Mouse (Mus musculus) hindbrain, embryonic 15.5 days (tissue): Measurements from ENCODE around the gene R3hdm1. TPM values are rescaled to one million over a fixed set of nuclear protein-coding genes. Genes with fewer than 3 reads are reported as not detected.

Experiments
- ATAC-seq: fragments of 200-750 bp; cut with Nextera tagmentation; 2 replicates; pipeline ENCODE4 v1.8.0; 2017; ENCODE audit warnings: low read depth, moderate number of reproducible peaks, moderate TSS enrichment; ENCODE audit not compliant: low FRiP score
- H3K27ac ChIP-seq: fragments of 300-500 bp; sonication (generic); replicated peaks from 2 replicates; pipeline ENCODE4 v1.5.1; 2015; ENCODE audit warnings: mild to moderate bottlenecking, inconsistent platforms
- H3K27me3 ChIP-seq: fragments of 300-500 bp; sonication (generic); 2 replicates; pipeline ENCODE4 v1.6.1; 2015; ENCODE audit warnings: control low read depth, inconsistent platforms
- H3K36me3 ChIP-seq: fragments of 300-500 bp; sonication (generic); 2 replicates; pipeline ENCODE4 v1.6.1; 2015; ENCODE audit warnings: control low read depth, inconsistent platforms
- H3K4me1 ChIP-seq: fragments of 300-500 bp; sonication (generic); replicated peaks from 2 replicates; pipeline ENCODE4 v1.6.1; 2015; ENCODE audit warnings: control low read depth, inconsistent platforms
- H3K4me2 ChIP-seq: fragments of 300-500 bp; sonication (generic); 2 replicates; pipeline ENCODE4 v1.6.1; 2015; ENCODE audit warnings: moderate library complexity, mild to moderate bottlenecking, inconsistent platforms
- H3K4me3 ChIP-seq: fragments of 300-500 bp; sonication (generic); 2 replicates; pipeline ENCODE4 v1.5.1; 2015; ENCODE audit warnings: mild to moderate bottlenecking, inconsistent platforms
- H3K9ac ChIP-seq: fragments of 300-500 bp; sonication (generic); 2 replicates; pipeline ENCODE4 v1.6.1; 2015; ENCODE audit warnings: inconsistent platforms
- H3K9me3 ChIP-seq: fragments of 300-500 bp; sonication (generic); 2 replicates; pipeline ENCODE4 v1.6.1; 2016; ENCODE audit warnings: control low read depth, inconsistent platforms
- WGBS: fragments of 180-500 bp; shearing (Covaris S2); methylation state at CpG from one replicate; pipeline ENCODE4 v1.1.7; 2015; 5-methylcytosine and 5-hydroxymethylcytosine counted together
- polyA plus RNA-seq: library from polyadenylated mRNA; unstranded; fragments of >200 nt; fragmentation: Nextera tagmentation; extraction: Ambion mirVana; gene quantifications from 2 replicates; pipeline ENCODE4 v1.2.1, GENCODE M21; 2015

Gene R3hdm1
- 77.8 and 89.2 TPM in 2 replicates for polyA plus RNA-seq

DNA sequence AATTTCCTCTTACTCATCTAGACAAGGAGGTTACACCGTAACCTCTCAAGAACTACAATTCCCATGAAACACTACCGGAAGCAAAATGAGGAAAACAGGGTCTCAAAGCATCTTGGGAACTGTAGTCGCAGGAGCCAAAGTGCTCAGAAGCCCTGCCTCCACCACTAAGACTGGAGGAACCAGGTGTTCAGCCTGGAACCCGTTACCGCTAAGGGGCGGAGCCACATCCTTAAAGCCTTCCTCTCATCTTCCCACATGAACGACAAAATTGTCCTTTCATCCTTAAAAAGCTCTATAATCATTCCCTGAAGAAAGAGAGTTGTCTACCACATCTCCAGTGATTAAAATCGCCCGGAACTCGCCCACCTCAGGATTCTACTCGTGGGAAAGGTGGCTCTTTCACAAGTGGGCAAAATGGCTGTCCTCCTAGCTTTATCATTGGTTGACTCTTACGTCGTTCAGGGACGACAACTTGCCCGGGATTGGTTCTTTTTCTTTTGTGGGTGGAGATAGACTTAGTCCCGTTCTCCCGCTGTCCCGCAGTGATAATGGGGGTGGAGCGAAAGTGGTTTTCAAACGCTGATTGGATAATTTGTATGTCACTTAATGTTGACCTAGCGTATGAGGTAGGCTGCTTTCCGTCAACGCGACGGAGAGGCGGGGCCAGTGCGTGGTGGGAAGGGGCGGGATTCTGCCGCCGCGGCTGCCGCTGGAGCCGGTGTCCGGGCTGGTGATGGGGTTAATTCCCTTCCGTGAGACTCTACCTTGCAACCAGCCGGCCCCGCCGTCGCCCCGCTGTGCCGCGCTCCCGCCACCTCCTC is at the start of gene R3hdm1, which contains the start of gene Zranb3:
TSS of gene R3hdm1 (plus strand) at position 661 of the 821 bp plus-strand sequence.
TSS of gene Zranb3 (minus strand) at position 407 of the 821 bp plus-strand sequence.
- WGBS = under 1% methylated on average over 39 of the region's 43 CpGs

DNA sequence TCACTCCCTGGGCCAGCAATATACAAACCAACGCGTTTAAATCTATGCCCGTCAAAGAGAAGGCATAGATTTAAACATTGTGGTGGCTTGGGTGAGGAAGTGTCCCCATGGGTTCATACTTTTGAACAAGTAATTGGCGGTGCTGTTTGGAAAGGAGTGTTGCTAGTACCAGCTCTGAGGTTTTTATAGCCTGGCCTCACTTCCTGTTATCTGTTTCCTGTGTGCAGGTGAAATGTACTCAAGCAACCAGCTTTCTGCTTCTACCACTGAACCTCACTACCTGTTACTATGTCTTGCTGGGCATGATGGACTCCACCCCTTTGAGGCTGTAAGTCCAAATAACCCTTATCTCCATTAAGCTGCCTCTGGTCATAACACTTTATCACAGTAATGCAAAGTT is 45.8 kb upstream of the R3hdm1 start:
- 98% methylated on average over 4 of the region's 4 CpGs for WGBS
- H3K4me2 ChIP-seq = no peak overlapping the region
- H3K9me3 ChIP-seq = no peaks in the 10 kb centered on the region
- H3K27ac ChIP-seq = no peak overlapping the region
- no peaks in the 10 kb centered on the region for H3K4me1 ChIP-seq
- no peak overlapping the region for H3K9ac ChIP-seq
- no peak for ATAC-seq
- H3K27me3 ChIP-seq = no peaks in the 10 kb centered on the region
- no peaks in the 10 kb centered on the region for H3K36me3 ChIP-seq
- no peak overlapping the region for H3K4me3 ChIP-seq

More for the DNA sequence above, at the start of gene R3hdm1, which contains the start of gene Zranb3:
- H3K36me3 ChIP-seq = no peaks in the 10 kb centered on the region
- no peaks in the 10 kb centered on the region for H3K9me3 ChIP-seq
- no peaks in the 10 kb centered on the region for H3K27me3 ChIP-seq
- H3K9ac ChIP-seq = peak within 1 kb of the TSS; percentile 88
- peak within 1 kb of the TSS; percentile 90 for H3K4me3 ChIP-seq
- H3K27ac ChIP-seq = peak within 1 kb of the TSS; percentile 96
- H3K4me1 ChIP-seq = peaks cover 20% of the 10 kb centered on the region
- peak; percentile 98 for ATAC-seq
- H3K4me2 ChIP-seq = peak within 1 kb of the TSS; percentile 73

DNA sequence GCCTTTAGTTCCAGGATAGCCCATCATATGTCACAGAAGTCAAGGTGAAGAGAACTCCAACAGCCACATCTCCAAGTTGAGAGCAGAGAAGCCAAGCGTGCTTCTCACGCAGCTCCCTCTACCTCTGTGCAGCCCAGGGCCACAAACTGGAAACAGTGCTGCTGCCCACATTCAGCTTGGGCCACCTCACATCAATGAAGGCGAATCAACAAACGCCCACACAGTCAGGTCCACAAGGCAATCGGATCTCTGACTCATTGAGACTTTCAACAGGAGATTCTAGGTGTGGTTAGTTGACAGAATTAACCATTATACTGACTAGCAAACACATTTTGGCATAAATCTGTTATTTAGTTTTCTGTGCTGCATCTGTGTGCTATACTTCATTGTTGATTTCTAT is 44.5 kb upstream of the R3hdm1 start:
- WGBS = 93% methylated on average over 5 of the region's 5 CpGs
- H3K4me2 ChIP-seq = no peak overlapping the region

DNA sequence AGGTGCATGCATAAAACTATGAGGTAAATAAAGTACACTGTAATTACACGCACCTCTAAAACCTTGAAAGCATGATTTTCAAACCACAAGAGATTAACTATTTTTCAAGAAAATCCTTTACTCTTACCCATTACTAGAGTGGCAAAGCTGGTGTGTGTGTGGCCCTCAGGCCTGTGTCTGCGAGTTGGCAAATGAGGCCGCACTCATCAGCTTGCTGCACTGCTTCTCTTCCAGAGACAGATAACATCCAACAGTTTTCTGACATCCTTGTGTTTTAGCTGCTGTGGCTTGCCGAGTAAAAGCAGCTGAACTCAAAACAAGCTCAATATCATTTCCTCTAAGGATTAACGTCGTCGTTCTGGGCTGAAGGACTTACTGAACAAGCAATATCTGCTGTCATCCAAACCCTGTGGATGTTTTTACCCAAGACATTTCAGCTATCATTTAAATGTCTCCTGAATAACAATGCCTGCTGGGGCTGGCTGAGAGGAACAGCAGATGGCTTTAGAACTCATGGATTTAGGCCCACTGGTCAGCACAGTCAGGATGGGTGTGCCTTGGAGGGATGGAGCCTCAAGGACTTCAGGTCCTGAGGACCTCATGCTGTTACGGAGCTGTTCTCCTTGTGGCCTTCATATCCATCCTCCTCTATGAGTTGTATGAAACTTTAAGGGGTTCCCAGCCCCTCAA is 42.3 kb upstream of the R3hdm1 start:
- Histone ChIP-seq H3K36me3 (no peaks in the 10 kb centered on the region), H3K27me3 (no peaks in the 10 kb centered on the region), H3K27ac (no peak overlapping the region), H3K4me3 (no peak overlapping the region), H3K4me1 (no peaks in the 10 kb centered on the region), H3K9me3 (no peaks in the 10 kb centered on the region), H3K4me2 (no peak overlapping the region), H3K9ac (no peak overlapping the region)
- WGBS = 75% methylated on average over 8 of the region's 8 CpGs
- no peak for ATAC-seq

More for the DNA sequence above, 44.5 kb upstream of the R3hdm1 start:
- no peaks in the 10 kb centered on the region for H3K27me3 ChIP-seq
- no peak overlapping the region for H3K27ac ChIP-seq
- no peaks in the 10 kb centered on the region for H3K4me1 ChIP-seq
- no peak for ATAC-seq
- H3K9ac ChIP-seq = no peak overlapping the region
- H3K9me3 ChIP-seq = no peaks in the 10 kb centered on the region
- H3K4me3 ChIP-seq = no peak overlapping the region
- no peaks in the 10 kb centered on the region for H3K36me3 ChIP-seq

DNA sequence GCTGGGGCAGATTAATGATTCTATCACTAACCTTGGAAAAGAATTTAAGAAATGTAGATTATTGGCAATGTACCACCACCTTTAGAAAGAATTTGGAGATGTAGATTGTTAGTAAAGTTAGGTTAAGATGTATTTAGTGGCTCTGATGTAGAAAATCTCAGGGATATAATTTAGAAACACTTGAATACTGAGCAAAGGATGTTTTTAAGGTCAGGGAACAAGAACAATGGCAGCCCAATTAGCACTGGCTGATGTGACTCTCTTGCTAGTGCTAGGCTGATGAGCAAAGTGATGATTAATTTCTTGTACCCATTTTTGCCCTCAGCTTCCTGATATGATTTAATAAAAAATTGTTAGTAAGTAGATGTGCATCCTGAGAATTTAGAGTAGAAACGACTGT is 41.7 kb upstream of the R3hdm1 start:
- Histone ChIP-seq H3K36me3 (no peaks in the 10 kb centered on the region), H3K27ac (no peak overlapping the region), H3K4me2 (no peak overlapping the region), H3K27me3 (no peaks in the 10 kb centered on the region), H3K9me3 (no peaks in the 10 kb centered on the region), H3K9ac (no peak overlapping the region), H3K4me3 (no peak overlapping the region), H3K4me1 (no peaks in the 10 kb centered on the region)
- no peak for ATAC-seq
- 93% methylated on average over 1 of the region's 1 CpGs for WGBS

DNA sequence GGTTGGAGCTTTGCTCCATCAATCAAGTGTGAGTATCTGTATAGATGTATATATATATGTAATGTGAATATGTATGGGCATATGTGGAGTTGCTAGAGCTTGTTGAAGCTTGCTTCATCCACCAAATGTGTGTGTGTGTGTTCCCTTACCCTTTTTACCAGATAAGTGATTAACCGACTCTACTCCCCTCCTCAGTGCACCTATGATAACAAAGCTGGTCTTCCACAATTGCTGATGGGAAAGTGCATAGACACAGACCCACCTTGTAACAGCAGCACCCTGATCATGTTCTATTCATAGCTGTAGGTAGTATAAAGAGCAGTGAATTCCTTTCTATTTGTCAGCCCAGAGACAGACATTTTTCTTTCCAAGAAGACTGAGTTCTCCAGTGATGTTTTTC is 40.9 kb upstream of the R3hdm1 start:
- Histone ChIP-seq H3K4me3 (no peak overlapping the region), H3K9me3 (no peaks in the 10 kb centered on the region), H3K9ac (no peak overlapping the region), H3K4me1 (no peaks in the 10 kb centered on the region), H3K27me3 (no peaks in the 10 kb centered on the region), H3K4me2 (no peak overlapping the region), H3K36me3 (no peaks in the 10 kb centered on the region), H3K27ac (no peak overlapping the region)
- 94% methylated on average over 1 of the region's 1 CpGs for WGBS
- ATAC-seq = no peak

DNA sequence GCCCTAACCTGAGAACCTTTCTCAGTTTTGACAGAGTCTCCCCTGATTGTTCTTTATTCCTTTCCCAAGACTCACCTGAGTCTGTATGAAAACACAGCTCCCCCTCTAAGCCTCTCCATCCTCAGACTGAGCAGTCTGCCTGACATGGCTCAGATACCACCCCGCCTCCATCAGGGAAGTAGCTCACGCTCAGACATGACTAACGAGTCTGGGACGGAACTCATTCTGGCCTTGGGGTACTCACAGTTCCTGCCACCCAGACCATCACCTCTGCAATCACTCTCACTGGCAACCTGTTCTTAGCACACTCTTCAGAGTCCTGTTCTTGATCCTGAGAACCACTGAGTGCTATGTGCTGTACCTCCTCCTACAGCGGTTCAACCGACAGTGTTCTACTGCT is 38.4 kb upstream of the R3hdm1 start:
- Histone ChIP-seq H3K27ac (no peak overlapping the region), H3K4me1 (no peaks in the 10 kb centered on the region), H3K9me3 (no peaks in the 10 kb centered on the region), H3K4me3 (no peak overlapping the region), H3K36me3 (no peaks in the 10 kb centered on the region), H3K27me3 (no peaks in the 10 kb centered on the region), H3K9ac (no peak overlapping the region), H3K4me2 (no peak overlapping the region)
- no peak for ATAC-seq
- WGBS = 95% methylated on average over 6 of the region's 6 CpGs

DNA sequence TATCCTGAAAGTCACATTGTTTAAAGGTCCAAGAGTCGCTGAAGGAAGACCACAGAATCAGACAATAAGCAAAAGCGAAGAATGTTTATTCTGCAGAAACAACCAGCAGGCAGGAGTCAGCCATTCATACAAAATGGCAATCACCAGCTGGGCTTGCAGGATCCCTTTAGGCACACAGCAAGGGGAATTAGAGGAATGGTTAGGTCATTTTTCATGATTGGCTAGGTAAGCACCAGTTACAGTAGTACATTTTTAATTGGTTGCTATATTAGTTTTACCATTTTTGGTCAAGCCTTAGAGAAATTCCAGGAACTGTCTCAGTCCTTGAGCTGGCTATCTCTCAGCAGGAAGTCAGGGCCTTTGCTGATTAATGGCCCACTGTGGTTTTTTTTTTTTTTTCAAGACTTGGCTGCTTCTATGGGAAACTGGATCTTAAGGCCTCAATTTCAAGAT is 34.1 kb upstream of the R3hdm1 start:
- Histone ChIP-seq H3K9ac (no peak overlapping the region), H3K4me1 (no peaks in the 10 kb centered on the region), H3K4me3 (no peak overlapping the region), H3K9me3 (no peaks in the 10 kb centered on the region), H3K27ac (no peak overlapping the region), H3K27me3 (no peaks in the 10 kb centered on the region), H3K4me2 (no peak overlapping the region), H3K36me3 (no peaks in the 10 kb centered on the region)
- 68% methylated on average over 2 of the region's 2 CpGs for WGBS
- ATAC-seq = no peak

DNA sequence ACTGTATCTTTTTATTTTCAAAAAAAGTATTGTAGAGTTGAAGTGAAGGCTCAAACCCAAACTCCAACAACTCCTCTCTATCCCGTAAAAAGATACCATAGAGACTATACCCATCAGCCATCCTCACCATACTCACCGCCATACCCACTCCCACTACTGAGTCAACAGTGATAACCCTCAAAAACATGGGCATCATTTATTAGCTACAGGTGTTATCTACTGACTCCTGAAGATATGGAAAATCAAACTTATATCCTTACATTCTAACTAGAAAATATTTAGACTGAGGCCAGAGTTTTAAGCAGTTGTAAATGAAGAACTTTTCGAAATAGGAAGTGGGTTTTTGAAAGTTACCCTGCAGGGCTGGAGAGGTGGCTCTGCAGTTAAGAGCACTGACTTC is 33.1 kb upstream of the R3hdm1 start:
- Histone ChIP-seq H3K9me3 (no peaks in the 10 kb centered on the region), H3K9ac (no peak overlapping the region), H3K4me2 (no peak overlapping the region), H3K4me3 (no peak overlapping the region), H3K4me1 (no peaks in the 10 kb centered on the region), H3K27ac (no peak overlapping the region), H3K27me3 (no peaks in the 10 kb centered on the region), H3K36me3 (no peaks in the 10 kb centered on the region)
- ATAC-seq = no peak
- 96% methylated on average over 3 of the region's 3 CpGs for WGBS

DNA sequence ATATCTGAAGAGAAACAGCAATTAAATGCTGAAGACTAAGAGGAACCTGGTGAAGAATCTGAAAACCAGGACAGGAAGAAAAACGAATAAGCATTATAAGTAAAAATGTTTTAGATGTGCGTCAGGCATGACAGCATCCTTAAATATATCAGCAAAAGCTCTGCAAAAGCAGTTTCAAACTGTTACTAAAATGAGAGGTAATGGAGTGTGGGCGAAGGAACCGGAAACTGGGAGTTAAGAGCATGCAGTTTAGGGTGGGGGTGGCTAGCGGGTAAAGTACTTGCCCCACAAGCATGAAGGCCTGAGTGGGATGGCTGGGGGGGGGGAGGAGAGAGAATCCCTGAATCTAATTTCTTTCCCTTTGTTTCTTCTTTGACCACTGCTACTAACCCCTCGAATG is 30.1 kb upstream of the R3hdm1 start:
- no peaks in the 10 kb centered on the region for H3K9me3 ChIP-seq
- H3K27me3 ChIP-seq = no peaks in the 10 kb centered on the region
- H3K4me2 ChIP-seq = no peak overlapping the region
- 91% methylated on average over 6 of the region's 6 CpGs for WGBS
- H3K9ac ChIP-seq = no peak overlapping the region
- H3K36me3 ChIP-seq = no peaks in the 10 kb centered on the region
- no peak for ATAC-seq
- H3K4me3 ChIP-seq = no peak overlapping the region
- no peak overlapping the region for H3K27ac ChIP-seq
- no peaks in the 10 kb centered on the region for H3K4me1 ChIP-seq

DNA sequence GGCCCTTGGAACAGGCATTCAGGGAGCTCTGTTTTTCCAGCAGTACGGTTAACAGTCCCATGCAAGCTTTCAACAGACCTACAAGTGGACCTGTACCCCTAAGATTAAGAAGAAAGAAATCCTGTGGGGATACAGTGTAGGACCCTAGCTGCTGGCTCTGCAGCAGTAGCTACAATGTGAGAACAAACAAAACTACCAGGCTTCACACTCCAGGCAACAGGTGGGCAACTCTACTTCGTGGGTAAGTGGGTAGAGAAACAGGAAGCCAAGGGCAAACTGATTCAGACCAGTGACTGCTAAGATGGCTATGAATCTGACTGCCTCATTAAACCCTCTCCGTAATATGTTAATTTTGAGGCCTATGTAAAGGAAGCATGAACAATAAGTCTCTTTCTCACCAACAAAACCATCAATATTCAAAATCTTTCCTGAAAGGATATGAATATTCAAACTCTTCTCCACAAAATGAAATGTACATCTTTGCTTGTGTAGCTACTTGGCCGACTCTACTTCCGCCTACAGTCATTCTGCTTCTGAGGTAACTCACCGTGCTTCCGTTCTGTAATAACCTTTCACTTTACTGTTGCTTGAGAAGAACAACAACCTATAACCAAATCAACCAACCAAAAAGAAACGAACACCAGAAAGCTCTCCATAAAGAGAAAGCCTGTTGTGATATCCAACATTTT is 26.2 kb upstream of the R3hdm1 start:
- H3K9ac ChIP-seq = no peak overlapping the region
- H3K9me3 ChIP-seq = no peaks in the 10 kb centered on the region
- no peaks in the 10 kb centered on the region for H3K36me3 ChIP-seq
- ATAC-seq = no peak
- H3K4me2 ChIP-seq = no peak overlapping the region
- no peak overlapping the region for H3K4me3 ChIP-seq
- 78% methylated on average over 8 of the region's 8 CpGs for WGBS
- H3K27me3 ChIP-seq = no peaks in the 10 kb centered on the region
- no peak overlapping the region for H3K27ac ChIP-seq
- no peaks in the 10 kb centered on the region for H3K4me1 ChIP-seq

DNA sequence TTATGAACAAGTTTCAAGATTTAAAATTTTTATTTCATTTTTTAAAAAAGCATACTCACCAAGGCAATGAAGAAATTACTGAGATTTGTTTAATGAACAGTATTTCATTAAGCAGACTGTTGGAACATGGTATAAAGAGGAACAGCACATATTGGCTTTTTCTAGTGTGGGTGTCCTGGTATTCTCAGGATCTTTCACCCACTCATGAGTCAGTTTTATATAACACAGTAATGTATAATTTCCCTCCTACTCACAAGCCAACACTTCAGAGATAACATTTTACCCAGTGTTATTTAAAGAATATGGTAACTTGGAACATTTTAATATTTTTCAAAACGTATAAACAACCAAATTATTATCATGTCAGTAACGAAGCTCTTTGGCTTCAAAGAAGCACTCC is 25.3 kb upstream of the R3hdm1 start:
- ATAC-seq = no peak
- Histone ChIP-seq H3K4me2 (no peak overlapping the region), H3K27ac (no peak overlapping the region), H3K9me3 (no peaks in the 10 kb centered on the region), H3K36me3 (no peaks in the 10 kb centered on the region), H3K4me3 (no peak overlapping the region), H3K9ac (no peak overlapping the region), H3K4me1 (no peaks in the 10 kb centered on the region), H3K27me3 (no peaks in the 10 kb centered on the region)
- 96% methylated on average over 2 of the region's 2 CpGs for WGBS
